Mouse (Mus musculus): ENCODE results near the gene Ppat.
"Not testable (repeated sequence)": the region's sequence is repeated elsewhere in the genome, so short reads cannot be mapped to it uniquely, and the experiment has no call there.

The Ppat gene

GRCm38 (mm10) chr5:76951106-76952027 is at the start of gene Ppat, which contains the start of gene Paics:
Ppat (minus strand) TSS chr5:76951578.
Paics (plus strand) TSS chr5:76951307.
- DNase-seq (ENCODE audit: low spot score), result peak; percentile 99

- peak; percentile 44 for DNase-seq (ENCODE audit: low spot score)
Observed at GRCm38 (mm10) chr5:76998416-76998815, 47.0 kb upstream of the Ppat start.

GRCm38 (mm10) chr5:76993174-76993814 is 41.9 kb upstream of the Ppat start:
- DNase-seq (ENCODE audit: low spot score), result peak; percentile 73

GRCm38 (mm10) chr5:76990789-76991188 is 39.4 kb upstream of the Ppat start:
- DNase-seq (ENCODE audit: low spot score), result peak; percentile 57

DNA sequence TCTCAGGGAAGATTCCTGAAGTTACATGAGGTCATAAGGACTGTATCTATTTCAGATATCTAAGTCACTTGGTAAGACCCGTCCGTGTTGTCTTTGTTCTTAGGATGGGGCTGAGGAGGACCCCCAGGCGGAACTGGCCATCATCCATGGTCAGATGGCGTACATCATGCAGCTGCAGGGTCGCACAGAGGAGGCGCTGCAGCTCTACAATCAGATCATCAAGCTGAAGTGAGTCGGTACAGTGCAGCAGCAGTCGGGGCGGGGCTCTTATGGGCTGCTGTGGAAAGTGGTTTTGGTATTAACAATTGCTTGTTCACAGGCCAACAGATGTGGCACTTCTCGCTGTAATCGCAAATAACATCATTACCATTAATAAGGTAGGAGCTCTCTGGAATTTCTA is 32.6 kb upstream of the Ppat start:
- DNase-seq (ENCODE audit: low spot score), result no peak

- no peak for DNase-seq (ENCODE audit: low spot score)
Observed at GRCm38 (mm10) chr5:76975736-76976135, 24.4 kb upstream of the Ppat start.

DNA sequence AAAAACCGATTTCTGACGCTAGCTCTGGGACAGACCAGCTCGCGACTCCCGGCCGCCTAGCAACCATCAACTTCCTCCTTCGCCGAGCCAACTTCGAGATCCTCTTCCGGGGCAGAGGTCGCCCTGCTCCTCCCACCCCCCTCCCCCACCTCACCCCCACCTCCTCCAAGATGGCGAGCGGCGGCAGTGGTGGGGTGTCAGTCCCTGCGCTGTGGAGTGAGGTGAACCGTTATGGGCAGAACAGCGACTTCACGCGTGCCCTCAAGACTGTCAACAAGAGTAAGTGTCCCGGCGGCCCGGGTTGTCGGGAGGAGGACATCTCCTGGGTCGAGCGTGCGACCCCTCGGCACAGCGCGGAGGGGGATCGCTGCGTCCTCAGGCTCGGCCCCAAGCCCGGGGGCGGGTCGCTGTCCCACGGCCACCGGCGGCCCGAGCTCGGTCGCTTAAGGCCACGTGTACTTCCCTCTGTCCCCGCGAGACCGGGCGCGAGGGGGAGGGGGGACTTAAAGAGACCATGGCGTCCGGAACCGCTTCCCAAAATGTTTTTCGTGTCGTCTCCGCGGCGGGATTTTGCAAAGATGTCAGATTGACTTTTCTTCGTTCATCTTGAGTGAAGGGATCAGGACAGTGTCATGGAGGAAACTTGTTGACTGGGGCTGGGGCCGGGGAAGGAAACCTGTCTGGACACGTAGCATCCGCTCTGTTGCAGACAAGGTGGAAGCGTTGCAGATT is 23.3 kb upstream of the Ppat start, which contains the start of gene Srp72:
Gene Srp72, plus strand, starts transcription at position 130 of the 732 bp plus-strand sequence.
- DNase-seq (ENCODE audit: low spot score), result peak; percentile 81

- no peak for DNase-seq (ENCODE audit: low spot score)
Observed at GRCm38 (mm10) chr5:76974207-76974553, 22.8 kb upstream of the Ppat start.

DNA sequence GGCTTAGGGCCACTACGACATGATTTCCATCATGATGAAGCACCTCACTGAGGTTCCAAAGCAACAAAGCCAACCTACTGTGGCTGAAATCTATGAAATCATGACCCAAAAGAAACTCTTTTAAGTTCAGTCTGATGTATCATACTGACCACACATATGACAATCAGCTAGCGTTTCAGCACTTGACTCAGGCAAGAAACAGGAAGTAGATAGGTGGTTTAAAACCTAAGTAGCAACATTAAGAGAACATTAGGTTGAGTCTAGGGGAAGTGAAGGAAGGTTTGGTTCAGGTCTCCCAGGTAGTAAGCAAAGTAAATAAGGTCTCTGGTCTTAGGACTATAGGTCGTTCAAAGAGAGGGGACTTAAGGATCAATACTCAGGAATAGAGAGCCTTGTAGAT is 22.1 kb upstream of the Ppat start:
- no peak for DNase-seq (ENCODE audit: low spot score)

DNA sequence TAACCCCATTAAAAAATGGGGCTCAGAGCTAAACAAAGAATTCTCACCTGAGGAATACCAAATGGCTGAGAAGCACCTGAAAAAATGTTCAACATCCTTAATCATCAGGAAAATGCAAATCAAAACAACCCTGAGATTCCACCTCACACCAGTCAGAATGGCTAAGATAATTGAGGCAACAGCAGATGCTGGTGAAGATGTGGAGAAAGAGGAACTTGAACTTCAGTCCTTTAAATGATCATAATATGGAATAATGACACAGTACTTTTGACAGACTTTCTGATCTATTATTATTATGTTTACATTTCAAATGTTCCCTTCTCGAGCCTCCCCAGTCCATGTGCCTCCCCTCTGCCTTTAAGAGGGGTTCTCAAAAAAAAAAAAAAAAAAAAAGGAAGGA is 19.7 kb upstream of the Ppat start:
- not testable (repeated sequence) for DNase-seq (ENCODE audit: low spot score)

DNA sequence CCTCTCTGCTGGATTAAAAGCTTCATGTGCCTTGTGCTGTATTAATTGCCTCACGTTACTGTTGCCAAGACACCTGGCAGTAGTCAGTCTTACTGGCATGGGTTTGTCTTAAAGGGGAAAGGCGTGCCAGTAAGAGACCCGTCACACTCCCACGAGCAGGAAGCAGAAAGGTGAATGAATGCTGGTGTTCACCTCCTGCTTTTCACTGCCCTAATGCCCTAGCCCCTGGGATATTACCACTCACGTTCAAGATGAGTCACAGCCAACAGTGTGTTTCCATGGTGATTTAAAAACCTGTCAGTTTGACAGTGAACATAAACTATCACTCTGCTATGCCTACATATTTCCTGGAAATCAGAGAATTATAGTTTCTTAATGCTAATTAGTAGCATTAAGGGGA is 17.9 kb upstream of the Ppat start:
- DNase-seq (ENCODE audit: low spot score), result no peak

DNA sequence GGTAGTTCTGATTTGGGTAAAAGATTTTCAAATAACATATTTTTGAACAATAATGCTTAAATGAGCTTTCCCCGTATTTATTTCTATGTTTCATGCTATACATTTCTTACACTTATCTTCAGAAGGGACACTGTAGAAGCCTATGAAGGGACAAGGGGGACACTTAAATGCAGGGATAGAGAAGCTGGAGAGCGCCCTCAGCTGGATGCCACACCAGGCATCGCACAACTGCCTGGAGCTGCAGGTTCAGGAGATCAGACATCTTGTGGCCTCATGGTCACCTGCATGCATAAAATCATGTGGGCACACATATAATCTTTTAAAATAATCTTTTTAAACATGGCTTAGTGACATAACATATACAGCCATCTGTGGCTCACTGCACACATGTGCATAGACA is 13.3 kb upstream of the Ppat start:
- DNase-seq (ENCODE audit: low spot score), result no peak

DNA sequence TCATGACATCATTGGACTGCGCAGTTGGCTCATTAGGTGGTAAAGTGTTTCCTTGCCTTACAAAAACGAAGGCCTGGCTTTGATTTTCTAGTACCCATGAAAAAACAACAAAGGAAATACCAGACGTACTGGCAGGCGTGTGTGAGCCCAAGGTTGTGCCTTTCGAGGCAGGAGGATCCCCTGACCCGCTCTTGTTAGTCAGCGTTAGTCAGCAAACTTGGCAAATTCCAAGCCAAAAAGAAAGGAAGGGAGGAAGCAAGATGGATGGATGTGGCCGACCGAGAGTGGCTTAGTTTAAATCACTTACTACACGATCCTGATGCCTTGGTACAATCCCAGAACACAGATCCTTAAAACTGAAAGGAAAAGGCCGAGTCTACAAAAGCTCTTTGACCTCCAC is 11.2 kb upstream of the Ppat start:
- no peak for DNase-seq (ENCODE audit: low spot score)

GRCm38 (mm10) chr5:76959587-76959986 is 8.2 kb upstream of the Ppat start:
- no peak for DNase-seq (ENCODE audit: low spot score)

- DNase-seq (ENCODE audit: low spot score), result no peak
Observed at GRCm38 (mm10) chr5:76957954-76958353, 6.6 kb upstream of the Ppat start.

DNA sequence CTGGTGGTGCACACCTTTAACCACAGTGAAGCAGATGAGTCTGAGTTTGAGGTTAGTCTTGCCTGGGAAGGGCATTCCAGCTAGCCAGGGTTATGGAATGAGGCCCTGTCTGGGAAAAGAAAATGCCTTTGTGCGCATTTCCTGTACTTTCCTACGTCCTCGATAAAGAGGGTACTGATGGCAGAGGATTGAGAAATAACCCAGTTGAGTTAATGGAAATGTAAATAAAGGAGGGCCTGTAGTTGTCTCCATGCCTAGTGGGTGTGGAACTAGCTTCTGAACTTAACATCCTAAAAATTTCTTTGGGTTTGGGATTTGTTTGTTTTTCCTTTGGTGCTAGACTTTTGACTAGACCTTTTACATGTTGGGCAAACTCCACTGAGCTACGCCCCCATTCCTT is 4.1 kb upstream of the Ppat start:
- DNase-seq (ENCODE audit: low spot score), result no peak

DNA sequence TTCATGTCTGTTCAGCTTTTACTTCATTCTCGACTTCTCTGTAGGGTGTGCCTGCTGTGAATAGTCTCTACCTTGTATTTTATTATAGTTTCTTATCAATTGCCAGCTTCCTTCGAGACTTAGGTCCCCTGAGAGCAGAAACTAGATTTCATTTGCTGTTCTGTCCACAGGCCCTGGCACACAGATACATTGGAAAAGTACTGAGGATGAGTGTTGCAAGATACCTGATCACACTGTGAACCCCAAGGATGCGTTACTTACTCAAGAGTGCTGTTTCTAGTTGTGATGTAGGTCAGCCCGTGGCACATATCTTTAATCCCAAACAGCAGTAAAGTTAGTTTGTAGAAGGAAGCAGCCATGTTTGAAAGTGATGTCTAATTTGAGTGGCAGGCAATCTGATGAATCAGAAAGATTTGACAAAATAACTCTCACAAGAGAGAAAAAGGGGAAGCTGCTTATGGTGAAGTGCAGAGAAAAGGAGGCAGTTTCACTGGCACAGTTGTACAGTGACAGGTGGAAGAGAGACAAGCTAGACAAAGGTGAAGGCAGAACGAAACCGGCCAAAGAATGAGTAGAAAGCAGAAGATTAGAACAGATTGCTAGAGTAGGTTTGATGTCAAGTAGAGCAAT is 3.0 kb upstream of the Ppat start:
- DNase-seq (ENCODE audit: low spot score), result no peak

DNA sequence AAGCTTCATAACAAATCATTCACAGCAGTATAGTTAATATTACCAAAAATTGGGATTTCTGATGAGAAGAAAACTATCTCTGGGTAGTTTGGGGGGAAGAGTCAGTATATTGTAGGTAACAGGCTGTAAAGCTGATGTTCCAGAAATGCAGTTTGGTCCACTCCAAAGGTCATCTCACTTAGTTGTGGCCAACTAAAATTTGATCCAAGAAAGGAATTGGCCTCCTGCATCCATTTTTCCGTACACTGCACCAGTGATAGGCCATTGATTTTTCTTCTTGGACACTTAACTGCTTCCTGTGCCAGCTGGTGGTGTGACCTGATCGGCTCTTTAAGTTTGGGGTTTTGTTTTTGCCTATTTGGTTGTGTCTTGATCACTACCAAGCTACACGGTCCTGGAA is 2.4 kb upstream of the Ppat start:
- no peak for DNase-seq (ENCODE audit: low spot score)

GRCm38 (mm10) chr5:76952112-76953040 is 998 bp upstream of the Ppat start:
- DNase-seq (ENCODE audit: low spot score), result no peak

DNA sequence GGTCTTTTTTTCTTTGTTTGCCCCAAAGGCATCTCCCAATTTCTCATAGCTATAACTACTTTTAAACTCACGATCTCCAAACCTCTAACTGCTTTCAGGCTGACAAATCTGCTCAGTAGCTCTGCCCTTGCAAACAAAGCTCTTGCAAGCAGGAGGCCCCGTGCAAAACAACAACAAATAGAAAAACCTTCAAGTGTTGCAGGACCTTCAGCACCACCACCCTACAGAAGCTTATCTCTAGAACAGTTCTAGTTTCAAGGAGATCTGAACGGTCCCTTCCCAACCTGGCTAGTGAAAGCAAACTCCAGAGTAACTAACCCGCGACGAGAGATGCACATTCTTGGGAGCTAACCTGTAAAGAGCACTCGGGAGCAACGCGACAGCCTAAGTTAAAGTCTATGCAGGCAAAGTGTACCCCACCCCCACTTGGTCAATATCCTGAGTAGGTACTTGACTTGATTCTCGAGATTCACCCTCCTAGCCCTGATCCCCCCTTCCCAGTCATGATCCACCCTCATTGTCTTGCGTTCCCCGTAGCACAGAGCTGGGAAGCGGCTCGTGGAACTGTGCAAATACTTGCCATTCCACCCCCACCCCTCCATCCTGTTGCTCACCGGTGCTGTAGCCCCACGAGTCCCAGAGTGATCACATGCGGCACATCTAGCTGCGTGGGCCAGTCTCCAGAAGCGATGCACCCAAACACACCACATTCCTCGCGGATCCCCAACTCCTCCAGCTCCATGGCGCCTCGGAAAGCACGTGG is 854 bp downstream of the Ppat start:
- DNase-seq (ENCODE audit: low spot score), result peak; percentile 41

All from c-Kit-positive CD71-positive TER-119-positive erythroid progenitor cells, embryonic 14.5 days (primary cell).